Mouse (Mus musculus) heart, embryonic 11.5 days (tissue): Measurements from ENCODE around the gene Dmrtb1. TPM values are rescaled to one million over a fixed set of nuclear protein-coding genes. Genes with fewer than 3 reads are reported as not detected.
A peak's percentile ranks its signal among the peaks of the same experiment; 100 is the strongest.

ENCODE experiments used
- ATAC-seq: fragments of 200-750 bp; cut with Nextera tagmentation; replicated peaks from 2 replicates; pipeline ENCODE4 v1.8.0; 2017; ENCODE audit warnings: moderate library complexity; ENCODE audit not compliant: insufficient number of reproducible peaks, low FRiP score, low TSS enrichment
- H3K27ac ChIP-seq: fragments of 300-500 bp; sonication (generic); 2 replicates; pipeline ENCODE4 v1.5.1; 2014; ENCODE audit warnings: mild to moderate bottlenecking, low read depth, low read length
- H3K27me3 ChIP-seq: fragments of 300-500 bp; sonication (generic); 2 replicates; pipeline ENCODE4 v1.6.1; 2014; ENCODE audit warnings: mild to moderate bottlenecking, low read length, mixed read lengths; ENCODE audit not compliant: control insufficient read depth, insufficient read depth
- H3K36me3 ChIP-seq: fragments of 300-500 bp; sonication (generic); 2 replicates; pipeline ENCODE4 v1.6.1; 2014; ENCODE audit warnings: mild to moderate bottlenecking, low read length, moderate library complexity, mixed read lengths; ENCODE audit not compliant: control insufficient read depth, insufficient read depth
- H3K4me1 ChIP-seq: fragments of 300-500 bp; sonication (generic); 2 replicates; pipeline ENCODE4 v1.6.1; 2014; ENCODE audit warnings: low read length; ENCODE audit not compliant: control insufficient read depth, insufficient read depth
- H3K4me2 ChIP-seq: fragments of 300-500 bp; sonication (generic); 2 replicates; pipeline ENCODE4 v1.6.1; 2014; ENCODE audit warnings: mild to moderate bottlenecking, moderate library complexity
- H3K4me3 ChIP-seq: fragments of 300-500 bp; sonication (generic); 2 replicates; pipeline ENCODE4 v1.5.1; 2014; ENCODE audit warnings: low read depth, low read length
- H3K9ac ChIP-seq: fragments of 300-500 bp; sonication (generic); 2 replicates; pipeline ENCODE4 v1.6.1; 2014; ENCODE audit warnings: mild to moderate bottlenecking, low read depth, low read length, moderate library complexity
- H3K9me3 ChIP-seq: fragments of 300-500 bp; sonication (generic); replicated peaks from 2 replicates; pipeline ENCODE4 v1.6.1; 2016; ENCODE audit warnings: low read length; ENCODE audit not compliant: control insufficient read depth
- WGBS: fragments of 180-500 bp; shearing (Covaris S2); extraction: QIAGEN DNeasy Blood & Tissue Kit; methylation state at CpG from one replicate; pipeline ENCODE4 v1.1.7; 2014; ENCODE audit not compliant: insufficient replicate concordance; 5-methylcytosine and 5-hydroxymethylcytosine counted together
- microRNA-seq: library from miRNA; unstranded; fragments of <30 nt; microRNA quantifications from one replicate; pipeline ENCODE4, GENCODE M21; 2016; ENCODE audit warnings: borderline number of aligned reads
- polyA plus RNA-seq: library from polyadenylated mRNA; unstranded; fragments of >200 nt; fragmentation: Nextera tagmentation; extraction: Ambion mirVana; gene quantifications from 2 replicates; pipeline ENCODE4 v1.2.1, GENCODE M21; 2014

The Dmrtb1 gene
- polyA plus RNA-seq, 1 experiment from 2014 or later, result not detected

- no peak for ATAC-seq
- Histone ChIP-seq H3K4me3 (no peak overlapping the region), H3K4me1 (no peaks in the 10 kb centered on the region), H3K9me3 (no peaks in the 10 kb centered on the region), H3K4me2 (no peak overlapping the region), H3K36me3 (no peaks in the 10 kb centered on the region), H3K9ac (no peak overlapping the region), H3K27me3 (no peaks in the 10 kb centered on the region), H3K27ac (no peak overlapping the region)
- WGBS, result 55% methylated on average over 4 of the region's 4 CpGs
These were observed 42.4 kb downstream of the Dmrtb1 start for GRCm38 (mm10) chr4:107641624-107642023.

- no peak for ATAC-seq
- no peaks in the 10 kb centered on the region for H3K4me1 ChIP-seq
- H3K27me3 ChIP-seq, result 0 out of 2 replicates have a peak, but pooled peaks cover 7% of the 10 kb centered on the region
- no peak overlapping the region for H3K4me2 ChIP-seq
- H3K36me3 ChIP-seq, result no peaks in the 10 kb centered on the region
- no peak overlapping the region for H3K27ac ChIP-seq
- WGBS, result 84% methylated on average over 10 of the region's 10 CpGs
- H3K4me3 ChIP-seq, result no peak overlapping the region
- no peaks in the 10 kb centered on the region for H3K9me3 ChIP-seq
- no peak overlapping the region for H3K9ac ChIP-seq
These were observed 45.7 kb downstream of the Dmrtb1 start for GRCm38 (mm10) chr4:107638303-107638702.

DNA sequence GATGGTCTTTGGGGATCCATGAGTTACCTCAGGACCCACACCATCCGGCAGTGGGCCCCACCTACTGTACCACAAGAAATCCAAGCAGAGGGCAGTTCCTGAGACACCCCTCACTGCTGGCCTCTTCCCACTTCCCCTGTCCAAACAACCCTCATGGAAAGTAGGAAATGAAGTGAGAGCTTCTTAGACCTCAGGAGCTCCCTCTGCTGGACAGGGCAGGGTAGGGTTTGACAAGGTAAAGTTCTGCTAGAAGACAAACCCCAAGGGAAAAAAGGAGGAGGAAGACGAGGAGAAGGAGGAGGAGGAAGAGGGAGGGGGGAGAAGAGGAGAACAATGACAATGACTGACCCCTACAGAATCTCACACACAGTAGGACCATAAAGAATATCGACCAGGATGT, 46.4 kb downstream of the Dmrtb1 start:
- no peaks in the 10 kb centered on the region for H3K36me3 ChIP-seq
- H3K27me3 ChIP-seq, result 0 out of 2 replicates have a peak, but pooled peaks cover 7% of the 10 kb centered on the region
- H3K9ac ChIP-seq, result no peak overlapping the region
- H3K4me1 ChIP-seq, result no peaks in the 10 kb centered on the region
- no peak overlapping the region for H3K4me2 ChIP-seq
- no peak overlapping the region for H3K27ac ChIP-seq
- H3K9me3 ChIP-seq, result no peaks in the 10 kb centered on the region
- H3K4me3 ChIP-seq, result no peak overlapping the region
- ATAC-seq, result no peak
- 56% methylated on average over 3 of the region's 3 CpGs for WGBS

- no peaks in the 10 kb centered on the region for H3K36me3 ChIP-seq
- H3K4me3 ChIP-seq, result no peak overlapping the region
- no peaks in the 10 kb centered on the region for H3K4me1 ChIP-seq
- no peak overlapping the region for H3K27ac ChIP-seq
- ATAC-seq, result no peak
- no peak overlapping the region for H3K9ac ChIP-seq
- no peaks in the 10 kb centered on the region for H3K9me3 ChIP-seq
- 67% methylated on average over 6 of the region's 6 CpGs for WGBS
- peaks cover 7% of the 10 kb centered on the region; the same call in 1 of the 2 replicates for H3K27me3 ChIP-seq
- no peak overlapping the region for H3K4me2 ChIP-seq
These were observed 47.9 kb downstream of the Dmrtb1 start for GRCm38 (mm10) chr4:107636099-107636498.

DNA sequence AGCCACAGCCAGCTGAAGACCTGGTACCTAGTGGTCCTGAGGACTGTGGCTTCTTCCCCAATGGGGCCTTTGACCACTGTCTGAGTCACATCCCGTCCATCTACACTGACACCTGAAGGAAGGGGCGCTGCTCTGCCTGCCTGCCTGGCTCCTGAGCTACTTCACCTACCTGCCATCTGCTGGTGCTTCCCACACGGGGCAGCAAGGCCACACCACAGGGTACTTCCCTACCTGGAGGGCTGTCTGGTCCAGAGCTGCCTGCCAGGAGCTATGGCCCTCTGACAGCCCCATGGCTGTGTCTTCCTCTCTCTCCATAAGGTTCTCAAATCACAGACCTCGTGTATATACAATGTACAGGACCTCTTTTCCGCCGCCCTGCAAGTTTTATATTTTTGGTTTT, 49.4 kb downstream of the Dmrtb1 start:
- Histone ChIP-seq H3K27ac (no peak overlapping the region), H3K9me3 (no peaks in the 10 kb centered on the region), H3K36me3 (no peaks in the 10 kb centered on the region), H3K4me3 (no peak overlapping the region), H3K4me2 (no peak overlapping the region), H3K27me3 (peaks cover 7% of the 10 kb centered on the region; the same call in 1 of the 2 replicates), H3K9ac (no peak overlapping the region), H3K4me1 (no peaks in the 10 kb centered on the region)
- WGBS, result 77% methylated on average over 6 of the region's 6 CpGs
- no peak for ATAC-seq

DNA sequence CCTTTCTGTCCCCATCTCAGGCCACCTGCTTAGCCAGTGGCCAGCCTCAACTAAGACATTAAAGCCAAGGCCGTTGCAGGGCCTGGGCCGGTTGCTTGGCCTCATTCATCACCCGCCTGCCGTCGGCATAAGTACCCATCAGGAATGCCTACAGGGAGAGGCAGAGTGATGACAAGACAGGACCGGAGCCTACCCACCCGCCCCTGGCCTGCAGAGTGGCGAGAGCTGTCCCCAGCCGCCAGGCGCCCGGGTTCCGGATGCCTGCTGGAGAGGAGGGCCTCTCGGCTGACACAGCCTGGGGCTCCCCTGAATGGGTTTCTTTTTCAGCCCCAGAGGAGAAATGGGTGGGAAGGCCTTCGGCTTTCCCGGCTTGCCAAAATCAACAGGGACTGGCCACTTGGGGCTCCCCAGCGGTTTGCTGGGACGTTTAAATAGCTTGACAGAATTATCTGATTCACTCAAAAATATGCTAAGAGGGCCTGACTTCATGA, 55.1 kb downstream of the Dmrtb1 start:
- Histone ChIP-seq H3K4me1 (peaks cover 15% of the 10 kb centered on the region), H3K9me3 (no peaks in the 10 kb centered on the region), H3K27me3 (no peaks in the 10 kb centered on the region; the same call in 1 of the 2 replicates), H3K36me3 (no peaks in the 10 kb centered on the region), H3K4me2 (no peak overlapping the region; the same call in 1 of the 2 replicates), H3K9ac (no peak overlapping the region), H3K4me3 (no peak overlapping the region), H3K27ac (no peak overlapping the region)
- ATAC-seq, result peak; percentile 41; the same call in 1 of the 2 replicates
- 35% methylated on average over 17 of the region's 17 CpGs for WGBS

- no peak overlapping the region for H3K27ac ChIP-seq
These were observed 55.8 kb downstream of the Dmrtb1 start for GRCm38 (mm10) chr4:107628226-107628625.

More at GRCm38 (mm10) chr4:107628226-107628625, 55.8 kb downstream of the Dmrtb1 start:
- H3K9ac ChIP-seq, result no peak overlapping the region
- H3K9me3 ChIP-seq, result no peaks in the 10 kb centered on the region
- no peak for ATAC-seq
- 77% methylated on average over 4 of the region's 4 CpGs for WGBS
- no peak overlapping the region for H3K4me2 ChIP-seq
- H3K27me3 ChIP-seq, result peaks cover 2% of the 10 kb centered on the region; the same call in 1 of the 2 replicates
- no peak overlapping the region for H3K4me3 ChIP-seq
- H3K36me3 ChIP-seq, result no peaks in the 10 kb centered on the region
- peaks cover 15% of the 10 kb centered on the region for H3K4me1 ChIP-seq

Small RNA genes within 50 kb of the gene (microRNA-seq; reads per million reads assigned to microRNA genes)
- gene Gm25123, result not detected

Other genes with a start within 250 kb of the Dmrtb1 start
- 0.80 and 0.94 TPM in 2 replicates for gene Glis1, start 249.6 kb downstream of the Dmrtb1 start, polyA plus RNA-seq
- 1.1 and 1.8 TPM in 2 replicates for gene Lrp8, start 118.0 kb upstream of the Dmrtb1 start, polyA plus RNA-seq
- 112 and 123 TPM in 2 replicates for gene Magoh, start 195.5 kb upstream of the Dmrtb1 start, polyA plus RNA-seq
- 104 and 106 TPM in 2 replicates for gene 0610037L13Rik, start 205.6 kb upstream of the Dmrtb1 start, polyA plus RNA-seq
- gene Cpt2, start 239.4 kb upstream of the Dmrtb1 start, polyA plus RNA-seq, result 58.2 and 66.2 TPM in 2 replicates